Mouse (Mus musculus): ENCODE results near the gene Ccdc9b. TPM values are rescaled to one million over a fixed set of nuclear protein-coding genes. Genes with fewer than 3 reads are reported as not detected.

Ccdc9b gene
- total RNA-seq, 2 experiments from 2014 or later = 8.4 to 9.9 TPM

- DNase-seq = no peak
- intact Hi-C loops (cut with DNase I) = no loop called here
These were observed 37.0 kb downstream of the Ccdc9b start for GRCm38 (mm10) chr2:118725511-118725910.

- intact Hi-C loops (cut with DNase I) = no loop called here
- no peak for DNase-seq
These were observed 38.6 kb downstream of the Ccdc9b start for GRCm38 (mm10) chr2:118723693-118724486.

- intact Hi-C loops (cut with DNase I) = no loop called here
- peak; percentile 88 to 89 for DNase-seq
These were observed 45.8 kb downstream of the Ccdc9b start for GRCm38 (mm10) chr2:118716677-118717076.

GRCm38 (mm10) chr2:118714230-118714629 is 48.2 kb downstream of the Ccdc9b start:
- no peak for DNase-seq
- intact Hi-C loops (cut with DNase I) = no loop called here

- intact Hi-C loops (cut with DNase I) = no loop called here
- DNase-seq = no peak
These were observed 48.8 kb downstream of the Ccdc9b start for GRCm38 (mm10) chr2:118713631-118714030.

GRCm38 (mm10) chr2:118711038-118711494 is 51.4 kb downstream of the Ccdc9b start:
- DNase-seq = peak; percentile 54 to 64

GRCm38 (mm10) chr2:118709655-118710221 is 52.7 kb downstream of the Ccdc9b start:
- no peak for DNase-seq
- intact Hi-C loops (cut with DNase I) = no loop called here

More at GRCm38 (mm10) chr2:118711038-118711494, 51.4 kb downstream of the Ccdc9b start:
- intact Hi-C loops (cut with DNase I) = no loop called here

GRCm38 (mm10) chr2:118708472-118708871 is 54.0 kb downstream of the Ccdc9b start:
- peak in 1 of 2 experiments; percentile 50 for DNase-seq
- intact Hi-C loops (cut with DNase I) = no loop called here

GRCm38 (mm10) chr2:118706436-118706835 is 56.0 kb downstream of the Ccdc9b start:
- intact Hi-C loops (cut with DNase I) = no loop called here
- no peak for DNase-seq

Other genes with a start within 250 kb of the Ccdc9b start
- gene Bmf, start 213.0 kb downstream of the Ccdc9b start, total RNA-seq (2021) = 10 to 100 TPM; 12.3 to 17.1 TPM
- 10 to 100 TPM; 15.4 to 15.9 TPM for gene Bub1b, start 164.4 kb downstream of the Ccdc9b start, total RNA-seq (2021)
- gene Pak6, start 99.4 kb downstream of the Ccdc9b start, total RNA-seq (2021) = 10 to 100 TPM; 13.5 to 15.3 TPM
- gene Ankrd63, start 58.7 kb downstream of the Ccdc9b start, total RNA-seq (2021) = 1 to 10 TPM in 1 of 2 experiments, under 1 TPM in 1; 0.64 to 1.7 TPM
- 1 to 10 TPM; 1.9 to 2.4 TPM for gene Plcb2, start 34.2 kb downstream of the Ccdc9b start, total RNA-seq (2021)
- gene Inafm2, start 16.9 kb downstream of the Ccdc9b start, total RNA-seq (2021) = 10 to 100 TPM; 27.4 to 37.4 TPM
- gene Phgr1, start 10.1 kb upstream of the Ccdc9b start, total RNA-seq (2021) = not detected
- under 1 TPM in 1 of 2 experiments, not detected in 1; 0.07 TPM for gene Disp2, start 17.1 kb upstream of the Ccdc9b start, total RNA-seq (2021)
- 10 to 100 TPM; 16.4 to 19.5 TPM for gene Knstrn, start 51.3 kb upstream of the Ccdc9b start, total RNA-seq (2021)
- 10 to 100 TPM; 96.3 to 98.2 TPM for gene Ivd, start 99.3 kb upstream of the Ccdc9b start, total RNA-seq (2021)
- gene Bahd1, start 137.7 kb upstream of the Ccdc9b start, total RNA-seq (2021) = 10 to 100 TPM; 13.4 to 18.4 TPM
- 10 to 100 TPM; 14.1 to 14.5 TPM for gene Chst14, start 163.8 kb upstream of the Ccdc9b start, total RNA-seq (2021)

Data from heart, postnatal 10 days (tissue).